Mouse (Mus musculus) neural tube, embryonic 15.5 days (tissue): Measurements from ENCODE around the gene Cuedc2. TPM values are rescaled to one million over a fixed set of nuclear protein-coding genes. Genes with fewer than 3 reads are reported as not detected.

Experiments
- ATAC-seq: fragments of 200-750 bp; cut with Nextera tagmentation; 2 replicates; pipeline ENCODE4 v1.8.0; 2017; ENCODE audit warnings: mild to moderate bottlenecking, moderate TSS enrichment, moderate library complexity; ENCODE audit not compliant: low FRiP score
- H3K27ac ChIP-seq: fragments of 300-500 bp; sonication (generic); replicated peaks from 2 replicates; pipeline ENCODE4 v1.5.1; 2015; ENCODE audit warnings: mild to moderate bottlenecking, inconsistent platforms
- H3K27me3 ChIP-seq: fragments of 300-500 bp; sonication (generic); replicated peaks from 2 replicates; pipeline ENCODE4 v1.6.1; 2015; ENCODE audit warnings: inconsistent platforms
- H3K36me3 ChIP-seq: fragments of 300-500 bp; sonication (generic); 2 replicates; pipeline ENCODE4 v1.6.1; 2015; ENCODE audit warnings: inconsistent platforms
- H3K4me1 ChIP-seq: fragments of 300-500 bp; sonication (generic); 2 replicates; pipeline ENCODE4 v1.6.1; 2015; ENCODE audit warnings: inconsistent platforms
- H3K4me2 ChIP-seq: fragments of 300-500 bp; sonication (generic); 2 replicates; pipeline ENCODE4 v1.6.1; 2015; ENCODE audit warnings: inconsistent platforms, mild to moderate bottlenecking, moderate library complexity
- H3K4me3 ChIP-seq: fragments of 300-500 bp; sonication (generic); replicated peaks from 2 replicates; pipeline ENCODE4 v1.5.1; 2015; ENCODE audit warnings: mild to moderate bottlenecking, inconsistent platforms
- H3K9ac ChIP-seq: fragments of 300-500 bp; sonication (generic); replicated peaks from 2 replicates; pipeline ENCODE4 v1.6.1; 2015; ENCODE audit warnings: mild to moderate bottlenecking, inconsistent platforms
- H3K9me3 ChIP-seq: fragments of 300-500 bp; sonication (generic); replicated peaks from 2 replicates; pipeline ENCODE4 v1.6.1; 2016; ENCODE audit warnings: inconsistent platforms
- WGBS: fragments of 180-500 bp; shearing (Covaris S2); methylation state at CpG from one replicate; pipeline ENCODE4 v1.1.7; 2015; ENCODE audit warnings: mixed read lengths; 5-methylcytosine and 5-hydroxymethylcytosine counted together
- polyA plus RNA-seq: library from polyadenylated mRNA; unstranded; fragments of >200 nt; fragmentation: Nextera tagmentation; extraction: Ambion mirVana; gene quantifications from 2 replicates; pipeline ENCODE4 v1.2.1, GENCODE M21; 2015

Gene Cuedc2
- polyA plus RNA-seq, 1 experiment from 2014 or later: 350 TPM

DNA sequence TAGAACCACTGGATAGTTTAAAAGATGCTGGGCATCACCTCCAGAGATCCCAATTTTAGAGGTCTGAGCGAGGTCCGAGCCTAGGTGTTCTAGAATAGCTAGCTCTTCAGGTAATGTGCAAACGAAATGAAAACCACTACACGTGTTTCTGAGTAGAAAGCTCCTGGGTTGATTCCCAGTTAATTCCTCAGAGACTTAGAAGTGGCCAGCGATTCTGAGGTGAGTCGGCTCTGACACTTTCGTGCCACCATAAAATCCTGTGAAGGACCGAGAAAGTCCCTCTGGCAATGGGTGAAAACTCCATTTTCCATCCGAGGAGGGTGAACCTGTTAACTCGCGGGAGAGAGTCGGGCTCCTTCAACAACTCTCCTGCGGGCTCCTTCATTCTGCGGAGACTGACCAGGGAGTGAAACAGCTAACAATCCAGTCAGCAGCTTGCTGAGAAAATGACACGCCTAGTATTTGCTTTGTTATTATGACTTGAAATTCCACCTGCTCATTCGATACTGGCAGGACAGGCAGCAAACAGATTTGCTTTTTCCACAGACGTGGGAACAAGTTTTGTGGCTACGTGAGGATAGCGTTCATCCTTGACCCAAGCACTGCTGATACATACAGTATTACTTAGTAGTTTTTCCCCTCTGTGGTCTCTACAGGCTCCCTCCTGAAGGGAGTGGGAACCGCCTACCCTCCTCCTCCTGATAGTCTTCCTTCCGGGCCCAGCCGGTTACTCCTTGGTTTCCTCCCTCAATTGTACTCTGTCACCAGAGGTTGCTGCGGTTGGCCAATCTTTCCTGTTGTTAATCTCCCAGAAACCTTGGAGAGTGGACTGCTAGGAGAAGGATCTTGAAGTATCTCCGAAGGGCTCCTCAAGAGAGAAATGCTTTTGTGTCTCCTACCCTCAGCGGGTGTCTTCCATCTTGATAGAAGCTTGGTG, 19.1 kb upstream of the Cuedc2 start:
- Histone ChIP-seq H3K27me3 (peaks cover 10% of the 10 kb centered on the region; the same call in 1 of the 2 replicates), H3K36me3 (no peaks in the 10 kb centered on the region), H3K4me1 (peaks cover 23% of the 10 kb centered on the region), H3K4me3 (peak overlapping the region; percentile 63), H3K4me2 (peak overlapping the region; percentile 80), H3K9ac (peak overlapping the region; percentile 76), H3K27ac (no peak overlapping the region), H3K9me3 (no peaks in the 10 kb centered on the region)
- 16% methylated on average over 25 of the region's 25 CpGs for WGBS
- ATAC-seq: no peak

DNA sequence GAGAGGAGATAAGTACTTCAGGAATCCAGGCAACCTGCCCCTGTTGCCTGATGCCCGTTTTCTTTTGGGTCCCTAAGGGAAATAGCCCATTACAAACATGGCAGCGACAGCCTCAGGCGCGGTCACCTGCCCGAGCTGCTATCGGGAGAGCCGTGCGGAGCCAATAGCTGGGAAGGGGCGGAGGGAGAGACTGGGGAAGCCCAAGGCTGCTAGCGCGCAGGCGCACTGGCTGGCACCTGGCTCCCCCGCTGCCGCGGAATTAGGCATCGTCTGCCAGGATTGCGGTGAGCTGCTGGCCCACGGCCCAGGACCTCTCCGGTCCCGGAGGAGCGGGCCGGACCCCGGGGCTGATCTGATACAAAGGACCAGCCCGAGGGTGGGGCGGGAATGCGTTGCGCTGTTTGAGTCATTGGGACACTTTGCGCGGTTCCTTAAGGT, 18.2 kb upstream of the Cuedc2 start:
- under 1% methylated on average over 29 of the region's 29 CpGs for WGBS
- peak; percentile 92 for ATAC-seq
- H3K9ac ChIP-seq: peak overlapping the region; percentile 76
- peak overlapping the region; percentile 80 for H3K4me2 ChIP-seq
- H3K9me3 ChIP-seq: no peaks in the 10 kb centered on the region
- H3K4me1 ChIP-seq: peaks cover 23% of the 10 kb centered on the region
- H3K4me3 ChIP-seq: peak overlapping the region; percentile 63
- H3K27ac ChIP-seq: peak overlapping the region; percentile 30
- H3K36me3 ChIP-seq: no peaks in the 10 kb centered on the region
- H3K27me3 ChIP-seq: peaks cover 10% of the 10 kb centered on the region; the same call in 1 of the 2 replicates

DNA sequence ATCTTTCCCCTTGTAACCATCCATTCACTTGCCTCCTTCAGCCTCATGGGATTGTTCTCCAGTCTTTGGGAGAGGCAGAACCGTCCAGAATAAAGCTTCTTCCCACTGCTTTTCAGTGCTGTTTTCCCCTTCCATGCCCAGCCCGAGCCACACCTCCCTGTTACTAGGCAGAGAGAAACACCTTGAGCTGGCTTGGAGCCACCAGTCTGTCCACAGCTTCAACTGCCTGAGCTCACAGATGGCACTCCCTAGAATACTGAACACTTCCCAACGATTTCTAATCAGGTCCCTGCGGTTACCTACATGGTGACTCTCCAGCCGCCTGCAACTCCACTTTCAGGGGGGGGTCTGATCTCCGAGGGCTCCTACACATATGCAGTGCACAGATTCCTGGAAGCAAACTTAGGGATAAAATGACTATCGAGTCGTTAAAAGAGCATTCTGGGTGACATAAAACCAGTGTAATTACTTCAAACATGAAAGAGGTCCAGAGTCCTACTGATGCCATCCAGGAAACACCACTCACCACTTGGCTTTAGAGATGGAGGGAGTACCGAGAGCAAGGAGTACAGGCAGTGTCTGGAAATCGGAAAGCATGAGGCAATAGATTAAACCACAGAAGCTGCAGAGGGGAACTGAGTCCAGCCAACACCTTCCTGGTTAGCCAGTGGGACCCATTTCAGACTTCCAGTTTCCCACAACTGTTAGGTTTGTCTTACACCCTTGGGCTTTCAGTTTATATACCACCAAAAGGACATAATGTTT, 11.8 kb upstream of the Cuedc2 start, which contains the start of gene 2310034G01Rik:
TSS of gene 2310034G01Rik (minus strand) at position 135 of the 765 bp plus-strand sequence.
- Histone ChIP-seq H3K27me3 (0 out of 2 replicates have a peak, but pooled peaks cover 3% of the 10 kb centered on the region), H3K4me2 (peak within 1 kb of the TSS; percentile 73), H3K27ac (peak within 1 kb of the TSS; percentile 92), H3K9me3 (no peaks in the 10 kb centered on the region), H3K4me1 (peaks cover 27% of the 10 kb centered on the region), H3K36me3 (no peaks in the 10 kb centered on the region), H3K4me3 (peak within 1 kb of the TSS; percentile 60), H3K9ac (peak within 1 kb of the TSS; percentile 75)
- no peak for ATAC-seq
- WGBS: 56% methylated on average over 10 of the region's 10 CpGs

DNA sequence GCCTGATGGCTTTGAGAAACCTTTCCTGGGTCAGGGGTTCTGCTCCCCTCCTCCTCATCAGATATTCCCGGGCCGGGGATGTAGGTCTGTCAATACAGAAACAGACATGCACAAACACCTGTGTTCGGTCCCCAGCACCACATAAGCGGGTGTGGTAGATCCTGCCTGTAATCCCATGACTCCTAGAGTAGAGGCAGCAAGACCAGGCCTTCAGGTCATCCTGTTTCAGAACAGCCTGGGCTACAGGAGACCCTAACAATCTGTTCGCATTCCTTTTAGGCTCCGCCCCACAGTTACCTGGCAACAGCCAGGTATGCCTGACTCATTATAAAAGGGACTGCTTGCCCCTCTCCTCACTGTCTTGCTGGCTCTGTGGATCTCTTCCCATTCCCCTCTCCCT, 11.0 kb upstream of the Cuedc2 start:
- WGBS: 33% methylated on average over 6 of the region's 6 CpGs
- peak overlapping the region; percentile 75 for H3K9ac ChIP-seq
- H3K4me2 ChIP-seq: peak overlapping the region; percentile 73
- 0 out of 2 replicates have a peak, but pooled peaks cover 6% of the 10 kb centered on the region for H3K27me3 ChIP-seq
- H3K4me3 ChIP-seq: peak overlapping the region; percentile 60
- peaks cover 27% of the 10 kb centered on the region for H3K4me1 ChIP-seq
- no peaks in the 10 kb centered on the region for H3K36me3 ChIP-seq
- peak overlapping the region; percentile 92; the same call in 1 of the 2 replicates for H3K27ac ChIP-seq
- no peaks in the 10 kb centered on the region for H3K9me3 ChIP-seq
- 0 out of 2 replicates have a peak, but pooled peaks have one; percentile 35 for ATAC-seq

DNA sequence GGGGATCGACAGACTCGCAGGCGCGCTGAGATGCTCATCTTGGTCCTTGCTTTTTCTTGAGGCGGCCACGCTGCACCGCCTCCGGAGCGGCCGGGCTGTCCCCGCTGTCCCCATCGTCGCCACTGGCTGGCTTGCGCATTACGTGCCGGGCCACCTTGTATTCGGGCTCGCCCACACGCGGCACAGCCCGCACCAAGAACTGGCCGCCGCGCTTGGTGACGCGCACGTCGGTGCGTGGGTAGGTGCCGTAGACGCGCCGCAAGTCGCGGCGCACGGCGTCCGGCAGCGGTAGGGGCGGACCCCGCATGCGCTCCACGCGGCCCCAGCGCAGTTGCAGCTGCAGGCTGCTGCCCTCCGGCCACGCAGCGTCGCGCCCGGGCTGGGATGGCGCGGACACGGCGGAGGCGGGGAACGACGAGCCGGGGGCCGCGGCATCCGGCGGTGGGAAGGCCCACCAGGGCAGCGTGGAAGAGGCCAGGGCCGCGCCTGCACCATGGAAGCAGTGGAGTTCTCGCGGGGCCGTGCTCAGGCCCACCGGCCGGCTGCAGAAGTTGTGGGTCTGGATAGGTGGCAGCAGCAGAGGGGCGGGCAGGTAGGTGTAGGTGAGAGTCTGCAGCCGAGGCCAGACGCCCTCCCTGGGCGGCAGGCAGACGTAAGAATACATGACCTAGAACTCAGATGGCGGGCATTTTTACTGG, 10.4 kb upstream of the Cuedc2 start:
- 0 out of 2 replicates have a peak, but pooled peaks cover 7% of the 10 kb centered on the region for H3K27me3 ChIP-seq
- H3K27ac ChIP-seq: peak overlapping the region; percentile 92
- H3K4me3 ChIP-seq: peak overlapping the region; percentile 60
- peak overlapping the region; percentile 73 for H3K4me2 ChIP-seq
- ATAC-seq: peak; percentile 95
- H3K36me3 ChIP-seq: no peaks in the 10 kb centered on the region
- WGBS: under 1% methylated on average over 78 of the region's 78 CpGs
- no peaks in the 10 kb centered on the region for H3K9me3 ChIP-seq
- H3K4me1 ChIP-seq: peaks cover 27% of the 10 kb centered on the region
- H3K9ac ChIP-seq: peak overlapping the region; percentile 75

DNA sequence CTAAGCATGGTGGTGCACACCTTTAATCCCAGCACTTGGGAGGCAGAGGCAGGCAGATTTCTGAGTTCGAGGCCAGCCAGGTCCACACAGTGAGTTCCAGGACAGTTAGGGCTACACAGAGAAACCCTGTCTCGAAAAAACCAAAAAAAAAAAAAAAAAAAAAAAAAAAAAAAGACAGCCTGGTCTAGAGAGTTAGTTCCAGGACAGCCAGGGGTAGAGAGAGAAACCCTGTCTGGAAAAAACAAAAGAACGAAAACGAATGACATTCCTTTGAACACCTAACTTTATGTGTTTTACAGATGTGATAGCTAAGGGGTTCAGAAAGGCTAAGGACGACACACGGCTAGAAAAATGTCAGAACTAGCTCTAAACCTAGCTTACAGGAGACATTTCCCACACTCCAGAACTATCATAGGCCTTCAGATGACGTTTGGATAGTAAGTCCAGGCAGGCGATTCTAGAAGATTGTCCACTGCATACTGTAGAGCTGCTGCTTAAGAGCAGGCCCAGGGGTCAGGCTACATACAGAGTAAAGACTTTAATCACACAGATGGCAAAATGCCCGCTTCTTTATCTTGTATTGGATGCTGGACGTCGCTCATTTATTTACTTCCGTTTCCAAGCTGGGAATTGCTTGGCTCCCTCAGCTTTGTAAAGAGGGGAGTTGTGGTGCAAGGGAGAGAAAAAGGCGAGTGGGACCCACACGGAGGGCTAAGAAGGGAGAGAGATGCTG, 9.6 kb upstream of the Cuedc2 start:
- ATAC-seq: peak; percentile 29
- H3K27me3 ChIP-seq: peaks cover 12% of the 10 kb centered on the region; the same call in 1 of the 2 replicates
- WGBS: 29% methylated on average over 14 of the region's 14 CpGs
- peak overlapping the region; percentile 60 for H3K4me3 ChIP-seq
- H3K4me2 ChIP-seq: peak overlapping the region; percentile 73
- H3K4me1 ChIP-seq: peaks cover 27% of the 10 kb centered on the region
- peak overlapping the region; percentile 75 for H3K9ac ChIP-seq
- H3K27ac ChIP-seq: peak overlapping the region; percentile 92
- no peaks in the 10 kb centered on the region for H3K36me3 ChIP-seq
- H3K9me3 ChIP-seq: no peaks in the 10 kb centered on the region

DNA sequence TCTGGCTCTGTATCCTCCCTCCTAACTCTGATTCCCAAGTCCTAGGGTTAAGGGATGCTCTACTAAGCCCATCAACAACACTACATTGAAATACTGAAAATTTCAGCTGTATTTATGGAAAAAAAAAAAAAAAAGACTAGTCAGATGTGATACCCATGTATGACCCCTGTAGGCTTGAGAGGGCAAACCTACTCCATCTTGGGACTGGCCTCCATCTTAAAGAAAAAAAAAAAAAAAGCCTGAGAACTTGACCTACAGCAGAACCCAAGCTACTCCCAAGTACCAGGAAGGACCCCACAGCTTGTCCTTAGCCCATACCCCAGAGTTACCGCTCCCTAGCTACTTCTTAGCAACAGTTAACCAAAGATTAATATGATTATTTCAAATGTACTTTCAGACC, 8.6 kb upstream of the Cuedc2 start:
- Histone ChIP-seq H3K36me3 (no peaks in the 10 kb centered on the region), H3K27ac (no peak overlapping the region), H3K4me3 (no peak overlapping the region), H3K27me3 (peaks cover 12% of the 10 kb centered on the region; the same call in 1 of the 2 replicates), H3K9ac (no peak overlapping the region), H3K4me1 (peaks cover 27% of the 10 kb centered on the region), H3K9me3 (no peaks in the 10 kb centered on the region), H3K4me2 (no peak overlapping the region)
- WGBS: 100% methylated on average over 1 of the region's 1 CpGs
- ATAC-seq: no peak

DNA sequence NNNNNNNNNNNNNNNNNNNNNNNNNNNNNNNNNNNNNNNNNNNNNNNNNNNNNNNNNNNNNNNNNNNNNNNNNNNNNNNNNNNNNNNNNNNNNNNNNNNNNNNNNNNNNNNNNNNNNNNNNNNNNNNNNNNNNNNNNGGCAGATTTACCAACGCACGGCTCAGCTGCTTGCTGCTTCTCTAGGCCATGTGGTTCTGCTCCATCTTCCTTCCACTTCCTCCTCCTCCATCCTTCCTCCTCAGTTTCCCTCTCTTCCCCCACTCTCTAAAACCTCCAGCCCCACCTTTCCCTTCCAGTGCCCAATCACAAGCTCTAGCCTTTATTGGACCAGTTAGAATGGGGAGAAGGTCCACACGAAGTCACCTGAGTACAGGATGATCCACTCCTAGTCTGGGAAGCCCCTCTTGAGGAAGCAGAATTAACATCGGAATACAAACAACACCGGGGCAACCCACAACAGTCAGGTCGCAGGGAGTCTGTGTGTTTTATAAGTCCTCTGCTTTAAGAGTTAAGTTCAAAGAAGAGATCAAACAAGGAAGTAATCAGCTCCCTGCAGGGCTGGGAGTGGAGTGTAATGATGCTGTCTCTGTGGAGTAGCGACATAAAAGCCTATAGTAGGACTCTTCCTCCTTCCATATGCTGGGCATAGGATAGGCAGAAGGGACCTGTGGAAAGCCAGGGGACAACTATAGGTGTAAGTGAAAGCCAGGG, 6.4 kb upstream of the Cuedc2 start:
- WGBS: 17% methylated on average over 7 of the region's 7 CpGs
- H3K9me3 ChIP-seq: no peaks in the 10 kb centered on the region
- H3K4me2 ChIP-seq: no peak overlapping the region
- H3K4me1 ChIP-seq: peaks cover 22% of the 10 kb centered on the region
- no peak overlapping the region for H3K27ac ChIP-seq
- H3K9ac ChIP-seq: no peak overlapping the region; the same call in 1 of the 2 replicates
- no peak overlapping the region for H3K4me3 ChIP-seq
- no peak for ATAC-seq
- H3K36me3 ChIP-seq: no peaks in the 10 kb centered on the region
- peaks cover 12% of the 10 kb centered on the region; the same call in 1 of the 2 replicates for H3K27me3 ChIP-seq

DNA sequence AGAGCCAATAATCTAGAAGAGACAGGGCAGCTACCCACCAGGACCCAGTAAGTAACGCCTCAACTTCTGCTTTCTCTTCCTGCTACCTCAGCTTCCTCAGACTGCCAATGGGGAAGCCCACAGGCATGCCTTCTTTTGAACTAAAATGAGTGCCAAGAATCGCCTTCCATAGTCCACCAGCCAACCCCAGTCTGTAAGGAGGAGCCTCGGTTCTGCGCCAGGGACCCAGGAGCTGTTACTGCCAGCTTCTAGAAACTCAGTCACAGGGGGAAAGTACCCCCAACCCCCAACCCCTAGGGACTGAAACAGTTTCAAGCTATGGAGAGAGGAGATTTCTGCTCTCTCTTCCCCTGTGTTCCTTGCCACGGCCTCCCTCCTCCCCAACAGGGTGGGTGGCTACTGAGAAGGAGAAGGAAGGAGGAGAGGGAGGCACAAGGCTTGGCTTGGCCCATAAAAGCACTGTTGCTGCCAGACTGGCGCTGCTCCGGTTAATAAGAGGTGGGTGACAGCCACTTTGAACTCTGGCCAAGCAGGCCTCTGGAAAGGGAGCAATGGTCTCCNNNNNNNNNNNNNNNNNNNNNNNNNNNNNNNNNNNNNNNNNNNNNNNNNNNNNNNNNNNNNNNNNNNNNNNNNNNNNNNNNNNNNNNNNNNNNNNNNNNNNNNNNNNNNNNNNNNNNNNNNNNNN, 927 bp upstream of the Cuedc2 start:
- Histone ChIP-seq H3K4me2 (peak overlapping the region; percentile 86), H3K9ac (no peak overlapping the region), H3K9me3 (no peaks in the 10 kb centered on the region), H3K4me3 (peak overlapping the region; percentile 68; the same call in 1 of the 2 replicates), H3K4me1 (peaks cover 31% of the 10 kb centered on the region), H3K27me3 (peaks cover 8% of the 10 kb centered on the region; the same call in 1 of the 2 replicates), H3K36me3 (no peaks in the 10 kb centered on the region), H3K27ac (peak overlapping the region; percentile 70)
- peak; percentile 19; the same call in 1 of the 2 replicates for ATAC-seq
- 74% methylated on average over 7 of the region's 7 CpGs for WGBS
